Mouse (Mus musculus) T-helper 2 cell (primary cell): ENCODE measurements at regions not wholly inside any gene's neighbourhood (a gene's known extent, or its start where the extent isn't known, plus 50 kb on each side); places are given as distances from the start of the nearest gene placed in this dataset.
"Not testable (repeated sequence)": the region's sequence is repeated elsewhere in the genome, so short reads cannot be mapped to it uniquely, and the experiment has no call there.

Experiments used
- in situ Hi-C: fragments of 300-600 bp; cut with MboI, MseI; formaldehyde crosslinking; loops from one replicate; pipeline ENCODE4 v1.15.1; 2025; ENCODE audit warnings: high pct_unique_total_duplicates

GRCm38 (mm10) chr14:37571971-37572370 lies 436.9 kb upstream of the Ghitm start:
- in situ Hi-C loops = no loop called here

GRCm38 (mm10) chr14:37558258-37558657 lies 423.2 kb upstream of the Ghitm start:
- in situ Hi-C loops = no loop called here

GRCm38 (mm10) chr14:37523616-37524015 lies 388.5 kb upstream of the Ghitm start:
- in situ Hi-C loops = no loop called here

GRCm38 (mm10) chr14:37520631-37521030 lies 385.6 kb upstream of the Ghitm start:
- in situ Hi-C loops = not testable (repeated sequence)

- in situ Hi-C loops = no loop called here
These were observed 370.2 kb upstream of the Ghitm start for GRCm38 (mm10) chr14:37505314-37505713.

- in situ Hi-C loops = no loop called here
These were observed 355.6 kb upstream of the Ghitm start for GRCm38 (mm10) chr14:37490711-37491110.

GRCm38 (mm10) chr14:37485292-37485691 lies 350.2 kb upstream of the Ghitm start:
- in situ Hi-C loops = no loop called here

GRCm38 (mm10) chr14:37477599-37477998 lies 342.5 kb upstream of the Ghitm start:
- in situ Hi-C loops = no loop called here

- in situ Hi-C loops = no loop called here
These were observed 333.6 kb upstream of the Ghitm start for GRCm38 (mm10) chr14:37468711-37469110.

- in situ Hi-C loops = no loop called here
These were observed 305.8 kb upstream of the Ghitm start for GRCm38 (mm10) chr14:37440874-37441273.

- in situ Hi-C loops = loop anchor here (10.0 kb wide), 1 partner anchor 934 kb away; no protein-coding TSS in a partner anchor
These were observed 295.6 kb upstream of the Ghitm start for GRCm38 (mm10) chr14:37430656-37431055.

- in situ Hi-C loops = no loop called here
These were observed 290.4 kb upstream of the Ghitm start for GRCm38 (mm10) chr14:37425506-37425905.

GRCm38 (mm10) chr14:37421566-37421965 lies 286.5 kb upstream of the Ghitm start:
- in situ Hi-C loops = no loop called here

GRCm38 (mm10) chr14:37412583-37412982 lies 277.5 kb upstream of the Ghitm start:
- in situ Hi-C loops = not testable (repeated sequence)

GRCm38 (mm10) chr14:37371972-37372371 lies 236.9 kb upstream of the Ghitm start:
- in situ Hi-C loops = no loop called here

- in situ Hi-C loops = no loop called here
These were observed 226.8 kb upstream of the Ghitm start for GRCm38 (mm10) chr14:37361896-37362295.

- in situ Hi-C loops = no loop called here
These were observed 221.1 kb upstream of the Ghitm start for GRCm38 (mm10) chr14:37355968-37356704.

GRCm38 (mm10) chr14:37323392-37323791 lies 188.3 kb upstream of the Ghitm start:
- in situ Hi-C loops = no loop called here

- in situ Hi-C loops = no loop called here
These were observed 180.3 kb upstream of the Ghitm start for GRCm38 (mm10) chr14:37315239-37315895.

GRCm38 (mm10) chr14:37313906-37314305 lies 178.8 kb upstream of the Ghitm start:
- in situ Hi-C loops = no loop called here

- in situ Hi-C loops = no loop called here
These were observed 177.8 kb upstream of the Ghitm start for GRCm38 (mm10) chr14:37312887-37313286.

- in situ Hi-C loops = loop anchor here (10.0 kb wide), 1 partner anchor 1572 kb away; no protein-coding TSS in a partner anchor
These were observed 171.7 kb upstream of the Ghitm start for GRCm38 (mm10) chr14:37306622-37307274.

- in situ Hi-C loops = no loop called here
These were observed 163.6 kb upstream of the Ghitm start for GRCm38 (mm10) chr14:37298631-37299030.
